Mouse (Mus musculus) erythroblast, embryonic 14.5 days (primary cell): ENCODE results near the gene Calm3.

Experiments used
- GATA1 ChIP-seq: IDR thresholded peaks from 2 replicates; pipeline ENCODE4 v1.6.1; 2012; ENCODE audit warnings: low read length, inconsistent platforms, mixed read lengths
- TAL1 ChIP-seq: IDR thresholded peaks from 3 replicates; pipeline ENCODE4 v1.6.1; 2012; ENCODE audit warnings: low read length, inconsistent platforms, mixed read lengths

DNA sequence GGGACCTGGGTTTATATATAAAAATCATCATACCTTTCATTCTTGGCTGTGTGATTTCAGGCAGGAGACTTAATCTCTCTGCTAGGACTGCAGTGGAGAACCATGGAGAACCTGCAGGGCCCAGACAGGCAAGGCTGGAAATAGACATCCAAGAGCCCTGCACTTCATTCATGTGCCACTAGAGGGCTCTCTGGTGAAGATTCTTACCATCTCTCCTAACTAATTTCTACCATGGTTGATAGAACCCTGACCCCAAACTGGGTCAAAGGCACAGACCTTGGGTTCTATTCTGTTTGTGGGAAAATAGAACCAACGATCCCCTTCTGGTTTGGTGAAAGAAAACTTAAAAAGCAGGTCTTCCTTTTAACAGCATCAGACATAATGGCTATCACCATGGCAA, 6.9 kb upstream of the Calm3 start:
- no peak for TF ChIP-seq GATA1
- TF ChIP-seq TAL1, result no peak
